Mouse (Mus musculus) limb, embryonic 14.5 days (tissue): ENCODE data around the gene Adam19. TPM values are rescaled to one million over a fixed set of nuclear protein-coding genes. Genes with fewer than 3 reads are reported as not detected.

Source experiments
- ATAC-seq: fragments of 200-750 bp; cut with Nextera tagmentation; 2 replicates; pipeline ENCODE4 v1.8.0; 2017; ENCODE audit warnings: low read depth, moderate number of reproducible peaks, moderate TSS enrichment; ENCODE audit not compliant: low FRiP score
- DNase-seq: peaks from one replicate; pipeline ENCODE4 v3.0.0-alpha.2; 2015; ENCODE audit warnings: low spot score
- H3K27ac ChIP-seq: fragments of 300-500 bp; sonication (generic); replicated peaks from 2 replicates; pipeline ENCODE4 v1.5.1; 2014; ENCODE audit warnings: low read depth, mild to moderate bottlenecking, low read length, moderate library complexity, mixed read lengths
- H3K27me3 ChIP-seq: fragments of 300-500 bp; sonication (generic); 2 replicates; pipeline ENCODE4 v1.6.1; 2014; ENCODE audit warnings: low read length, mixed read lengths; ENCODE audit not compliant: control insufficient read depth, insufficient read depth
- H3K36me3 ChIP-seq: fragments of 300-500 bp; sonication (generic); 2 replicates; pipeline ENCODE4 v1.6.1; 2014; ENCODE audit warnings: mild to moderate bottlenecking, low read length, moderate library complexity, mixed read lengths; ENCODE audit not compliant: control insufficient read depth, insufficient read depth
- H3K4me1 ChIP-seq: fragments of 300-500 bp; sonication (generic); 2 replicates; pipeline ENCODE4 v1.6.1; 2014; ENCODE audit warnings: antibody characterized with exemption, low read length, mixed read lengths; ENCODE audit not compliant: control insufficient read depth, insufficient read depth
- H3K4me2 ChIP-seq: fragments of 300-500 bp; sonication (generic); replicated peaks from 2 replicates; pipeline ENCODE4 v1.6.1; 2014; ENCODE audit warnings: low read depth, mild to moderate bottlenecking, low read length, moderate library complexity; ENCODE audit not compliant: severe bottlenecking
- H3K4me3 ChIP-seq: fragments of 300-500 bp; sonication (generic); replicated peaks from 2 replicates; pipeline ENCODE4 v1.5.1; 2014; ENCODE audit warnings: low read length
- H3K9ac ChIP-seq: fragments of 300-500 bp; sonication (generic); 2 replicates; pipeline ENCODE4 v1.6.1; 2014; ENCODE audit warnings: mild to moderate bottlenecking, low read depth, low read length, moderate library complexity; ENCODE audit not compliant: severe bottlenecking
- H3K9me3 ChIP-seq: fragments of 300-500 bp; sonication (generic); 2 replicates; pipeline ENCODE4 v1.6.1; 2016; ENCODE audit warnings: low read length; ENCODE audit not compliant: control insufficient read depth
- POLR2A ChIP-seq: fragments of 200-500 bp; IDR thresholded peaks from 2 replicates; pipeline ENCODE4 v1.8.0; 2012; ENCODE audit warnings: inconsistent platforms, mild to moderate bottlenecking, moderate library complexity, borderline replicate concordance; ENCODE audit not compliant: insufficient read depth, insufficient read length; ENCODE audit errors: extremely low read depth
- WGBS: fragments of 180-500 bp; shearing (Covaris S2); extraction: QIAGEN DNeasy Blood & Tissue Kit; methylation state at CpG from one replicate; pipeline ENCODE4 v1.1.7; 2014; 5-methylcytosine and 5-hydroxymethylcytosine counted together
- polyA plus RNA-seq, 2 experiments: library from polyadenylated mRNA; depleted of rRNA in 1 of 2; stranded (reverse) in 1 of 2; unstranded in 1 of 2; fragments of >200 nt; fragmentation: Nextera tagmentation in 1 of 2; extraction: Ambion mirVana in 1 of 2; gene quantifications; 2 replicates each; pipeline versions ENCODE4 v1.2.1 to v1.2.3; 2012 to 2014

Adam19 gene
- polyA plus RNA-seq, 2 experiments = 13.3 to 29.3 TPM

GRCm38 (mm10) chr11:46165866-46166585, 110.2 kb downstream of the Adam19 start, which contains the start of gene Nipal4:
Gene Nipal4 (minus strand): TSS chr11:46166508.
- ATAC-seq (no peak), DNase-seq (no peak)
- H3K4me2 ChIP-seq = peak within 1 kb of the TSS; percentile 95
- H3K9me3 ChIP-seq = no peaks in the 10 kb centered on the region
- H3K9ac ChIP-seq = peak within 1 kb of the TSS; percentile 54
- peak within 1 kb of the TSS; percentile 49 for H3K4me3 ChIP-seq
- H3K4me1 ChIP-seq = peaks cover 10% of the 10 kb centered on the region; the same call in 1 of the 2 replicates
- 3% methylated on average over 40 of the region's 40 CpGs for WGBS
- no peak within 1 kb of the TSS for H3K27ac ChIP-seq
- H3K27me3 ChIP-seq = peaks cover 13% of the 10 kb centered on the region; the same call in 1 of the 2 replicates
- no peaks in the 10 kb centered on the region for H3K36me3 ChIP-seq
- no peak for TF ChIP-seq POLR2A

- no peak overlapping the region for H3K27ac ChIP-seq
- TF ChIP-seq POLR2A = no peak
- H3K9ac ChIP-seq = no peak overlapping the region
- H3K36me3 ChIP-seq = no peaks in the 10 kb centered on the region
- DNase-seq = no peak
- peaks cover 10% of the 10 kb centered on the region; the same call in 1 of the 2 replicates for H3K4me1 ChIP-seq
- ATAC-seq = no peak
- no peaks in the 10 kb centered on the region for H3K9me3 ChIP-seq
- H3K4me3 ChIP-seq = no peak overlapping the region
- no peak overlapping the region for H3K4me2 ChIP-seq
- 86% methylated on average over 7 of the region's 7 CpGs for WGBS
- H3K27me3 ChIP-seq = peaks cover 13% of the 10 kb centered on the region; the same call in 1 of the 2 replicates
Observed at GRCm38 (mm10) chr11:46168506-46168905, 112.7 kb downstream of the Adam19 start.

GRCm38 (mm10) chr11:46169908-46170307, 114.1 kb downstream of the Adam19 start:
- WGBS = 30% methylated on average over 3 of the region's 3 CpGs
- Histone ChIP-seq H3K9ac (no peak overlapping the region), H3K4me1 (peaks cover 10% of the 10 kb centered on the region; the same call in 1 of the 2 replicates), H3K27ac (no peak overlapping the region), H3K4me2 (no peak overlapping the region), H3K27me3 (peaks cover 13% of the 10 kb centered on the region; the same call in 1 of the 2 replicates), H3K4me3 (no peak overlapping the region), H3K9me3 (no peaks in the 10 kb centered on the region), H3K36me3 (no peaks in the 10 kb centered on the region)
- no peak for ATAC-seq
- no peak for TF ChIP-seq POLR2A
- DNase-seq = no peak

GRCm38 (mm10) chr11:46172128-46172527, 116.3 kb downstream of the Adam19 start:
- H3K4me1 ChIP-seq = 0 out of 2 replicates have a peak, but pooled peaks cover 6% of the 10 kb centered on the region
- no peak overlapping the region for H3K9ac ChIP-seq
- ATAC-seq = no peak
- DNase-seq = no peak
- no peak overlapping the region for H3K4me3 ChIP-seq
- H3K9me3 ChIP-seq = no peaks in the 10 kb centered on the region
- no peak for TF ChIP-seq POLR2A
- WGBS = 86% methylated on average over 9 of the region's 9 CpGs
- H3K27ac ChIP-seq = no peak overlapping the region
- H3K27me3 ChIP-seq = no peaks in the 10 kb centered on the region
- no peaks in the 10 kb centered on the region for H3K36me3 ChIP-seq
- H3K4me2 ChIP-seq = no peak overlapping the region

- no peaks in the 10 kb centered on the region for H3K4me1 ChIP-seq
- no peak overlapping the region for H3K9ac ChIP-seq
- H3K9me3 ChIP-seq = no peaks in the 10 kb centered on the region
- H3K4me2 ChIP-seq = no peak overlapping the region
- H3K27ac ChIP-seq = no peak overlapping the region
- H3K4me3 ChIP-seq = no peak overlapping the region
- DNase-seq = no peak
- no peak for TF ChIP-seq POLR2A
- no peaks in the 10 kb centered on the region for H3K27me3 ChIP-seq
- 82% methylated on average over 6 of the region's 6 CpGs for WGBS
- no peak for ATAC-seq
- H3K36me3 ChIP-seq = no peaks in the 10 kb centered on the region
Observed at GRCm38 (mm10) chr11:46176155-46176554, 120.4 kb downstream of the Adam19 start.
